Mouse (Mus musculus) myocyte (in vitro differentiated cells): Measurements from ENCODE around the gene Tmem63c.

ENCODE experiments used
- E2F4 ChIP-seq: IDR thresholded peaks from one replicate; pipeline ENCODE4 v1.6.1; 2011; ENCODE audit warnings: mild to moderate bottlenecking, control low read depth, moderate library complexity; ENCODE audit not compliant: insufficient read depth
- MYOG ChIP-seq, 3 experiments: IDR thresholded peaks; one replicate each; pipeline ENCODE4 v1.6.1; 2011; ENCODE audit warnings: control low read depth in 2 of 3, low read depth in 2 of 3, mild to moderate bottlenecking in 2 of 3; ENCODE audit not compliant: insufficient read length in 2 of 3, control insufficient read depth in 1 of 3, insufficient read depth in 1 of 3
- POLR2A ChIP-seq: IDR thresholded peaks from one replicate; pipeline ENCODE4 v1.6.1; 2011; ENCODE audit warnings: low read depth, mild to moderate bottlenecking, control low read depth, moderate library complexity; ENCODE audit not compliant: insufficient read length
- TCF12 ChIP-seq: IDR thresholded peaks from one replicate; pipeline ENCODE4 v1.6.1; 2011; ENCODE audit warnings: mild to moderate bottlenecking, control low read depth; ENCODE audit not compliant: poor library complexity, insufficient read depth, severe bottlenecking
- TCF3 ChIP-seq: IDR thresholded peaks from one replicate; pipeline ENCODE4 v1.6.1; 2011; ENCODE audit warnings: low read depth, control low read depth; ENCODE audit not compliant: insufficient read length
- USF1 ChIP-seq: IDR thresholded peaks from one replicate; pipeline ENCODE4 v1.6.1; 2011; ENCODE audit warnings: low read depth, mild to moderate bottlenecking, control low read depth, moderate library complexity

- TF ChIP-seq MYOG (IDR thresholded peaks at IDR 0.05; ENCODE audit: control insufficient read depth in 1 of 3, insufficient read depth in 1 of 3, insufficient read length in 2 of 3, low read depth in 2 of 3) (no peak), USF1 (no peak), POLR2A (no peak), TCF3 (no peak), TCF12 (no peak), E2F4 (no peak)
Observed at GRCm38 (mm10) chr12:87087236-87087635, 66.1 kb downstream of the Tmem63c start.
